Mouse (Mus musculus) liver, embryonic 14.5 days (tissue): ENCODE data around the gene St6galnac6. TPM values are rescaled to one million over a fixed set of nuclear protein-coding genes. Genes with fewer than 3 reads are reported as not detected.

Experiments
- ATAC-seq: fragments of 200-750 bp; cut with Nextera tagmentation; 2 replicates; pipeline ENCODE4 v1.8.0; 2017; ENCODE audit warnings: moderate number of reproducible peaks, mild to moderate bottlenecking, moderate library complexity; ENCODE audit not compliant: insufficient read depth
- DNase-seq, 3 experiments: peaks; one replicate each; pipeline ENCODE4 v3.0.0-alpha.2; 2012 to 2013; ENCODE audit warnings: low read depth in 3 of 3, low spot score in 3 of 3
- H3K27ac ChIP-seq: fragments of 300-500 bp; sonication (generic); 2 replicates; pipeline ENCODE4 v1.5.1; 2014; ENCODE audit warnings: moderate library complexity, mild to moderate bottlenecking, control low read depth, inconsistent platforms
- H3K27me3 ChIP-seq: fragments of 300-500 bp; sonication (generic); 2 replicates; pipeline ENCODE4 v1.6.1; 2014; ENCODE audit warnings: mild to moderate bottlenecking, low read length, moderate library complexity; ENCODE audit not compliant: control insufficient read depth, insufficient read depth
- H3K36me3 ChIP-seq: fragments of 300-500 bp; sonication (generic); replicated peaks from 2 replicates; pipeline ENCODE4 v1.6.1; 2014; ENCODE audit warnings: low read depth; ENCODE audit not compliant: control insufficient read depth, insufficient read depth
- H3K4me1 ChIP-seq, 2 experiments: fragments of 200-500 bp in 1 of 2; fragments of 300-500 bp in 1 of 2; sonication (generic) in 1 of 2; replicated peaks; 2 replicates each; pipeline ENCODE4 v1.6.1; 2012 to 2014; ENCODE audit warnings: antibody characterized with exemption in 1 of 2, inconsistent platforms in 1 of 2, low read length in 1 of 2; ENCODE audit not compliant: control insufficient read depth in 2 of 2, insufficient read depth in 2 of 2
- H3K4me2 ChIP-seq: fragments of 300-500 bp; sonication (generic); 2 replicates; pipeline ENCODE4 v1.6.1; 2014; ENCODE audit warnings: low read depth, mild to moderate bottlenecking, control low read depth, moderate library complexity
- H3K4me3 ChIP-seq, 2 experiments: fragments of 200-500 bp in 1 of 2; fragments of 300-500 bp in 1 of 2; sonication (generic) in 1 of 2; 2 replicates each; pipeline ENCODE4 v1.5.1; 2012 to 2014; ENCODE audit warnings: low read depth in 2 of 2, low read length in 2 of 2, mild to moderate bottlenecking in 2 of 2, control low read depth in 1 of 2, inconsistent platforms in 1 of 2, moderate library complexity in 1 of 2; ENCODE audit not compliant: insufficient read depth in 1 of 2
- H3K9ac ChIP-seq: fragments of 300-500 bp; sonication (generic); replicated peaks from 2 replicates; pipeline ENCODE4 v1.6.1; 2014; ENCODE audit warnings: mild to moderate bottlenecking, control low read depth, moderate library complexity
- H3K9me3 ChIP-seq: fragments of 300-500 bp; sonication (generic); 2 replicates; pipeline ENCODE4 v1.6.1; 2016; ENCODE audit warnings: low read length, mixed read lengths; ENCODE audit not compliant: control insufficient read depth
- CTCF ChIP-seq: IDR thresholded peaks from 2 replicates; pipeline ENCODE4 v1.5.1; 2016; ENCODE audit warnings: antibody characterized with exemption, low read depth, control low read depth
- EP300 ChIP-seq: IDR thresholded peaks from 2 replicates; pipeline ENCODE4 v1.6.1; 2016; ENCODE audit warnings: antibody characterized with exemption, low read depth
- WGBS: fragments of 180-500 bp; shearing (Covaris S2); extraction: QIAGEN DNeasy Blood & Tissue Kit; methylation state at CpG from one replicate; pipeline ENCODE4 v1.1.7; 2014; ENCODE audit not compliant: insufficient replicate concordance; 5-methylcytosine and 5-hydroxymethylcytosine counted together
- polyA plus RNA-seq, 2 experiments: library from polyadenylated mRNA; depleted of rRNA in 1 of 2; stranded (reverse) in 1 of 2; unstranded in 1 of 2; fragments of >200 nt; fragmentation: Nextera tagmentation in 1 of 2; extraction: Ambion mirVana in 1 of 2; gene quantifications; 2 replicates each; pipeline versions ENCODE4 v1.2.1 to v1.2.3; 2012 to 2014

The St6galnac6 gene
- polyA plus RNA-seq, 2 experiments, result 3.2 to 9.9 TPM

- Histone ChIP-seq H3K9ac (no peak within 1 kb of the TSS), H3K36me3 (no peaks in the 10 kb centered on the region), H3K9me3 (no peaks in the 10 kb centered on the region), H3K4me3 (peak within 1 kb of the TSS in 1 of 2 experiments; percentile 40; a peak in 2 of 4 replicates), H3K27me3 (peaks cover 7% of the 10 kb centered on the region), H3K27ac (no peak within 1 kb of the TSS), H3K4me1 (peaks cover 3 to 10% of the 10 kb centered on the region in 2 experiments; a peak in 3 of 4 replicates), H3K4me2 (peak within 1 kb of the TSS; percentile 67)
- DNase-seq (peak in 1 of 3 experiments; percentile 33), ATAC-seq (0 out of 2 replicates have a peak, but pooled peaks have one; percentile 19)
- no peak for TF ChIP-seq CTCF
- TF ChIP-seq EP300, result no peak
- WGBS, result 14% methylated on average over 28 of the region's 28 CpGs
These were observed 23.8 kb upstream of the St6galnac6 start, which contains the start of gene 9430097D07Rik for GRCm38 (mm10) chr2:32575586-32576160. Gene 9430097D07Rik (minus strand): TSS chr2:32575684.

- Histone ChIP-seq H3K9me3 (no peaks in the 10 kb centered on the region), H3K36me3 (no peaks in the 10 kb centered on the region), H3K4me1 (peaks cover 5 to 8% of the 10 kb centered on the region in 2 experiments), H3K9ac (no peak overlapping the region), H3K27ac (no peak overlapping the region), H3K4me3 (no peak overlapping the region), H3K4me2 (no peak overlapping the region), H3K27me3 (peaks cover 7% of the 10 kb centered on the region)
- DNase-seq, result no peak
- 71% methylated on average over 9 of the region's 9 CpGs for WGBS
- TF ChIP-seq CTCF (no peak), EP300 (no peak)
- no peak for ATAC-seq
These were observed 23.0 kb upstream of the St6galnac6 start for GRCm38 (mm10) chr2:32576532-32576931.

GRCm38 (mm10) chr2:32578146-32579046, 21.1 kb upstream of the St6galnac6 start:
- H3K27me3 ChIP-seq, result peaks cover 7% of the 10 kb centered on the region
- no peak overlapping the region for H3K9ac ChIP-seq
- peaks cover 9% of the 10 kb centered on the region in 2 experiments for H3K4me1 ChIP-seq
- ATAC-seq (no peak), DNase-seq (no peak)
- no peaks in the 10 kb centered on the region for H3K9me3 ChIP-seq
- no peaks in the 10 kb centered on the region for H3K36me3 ChIP-seq
- H3K4me2 ChIP-seq, result no peak overlapping the region
- H3K4me3 ChIP-seq, result no peak overlapping the region
- H3K27ac ChIP-seq, result no peak overlapping the region
- WGBS, result 39% methylated on average over 25 of the region's 30 CpGs
- TF ChIP-seq CTCF (no peak), EP300 (no peak)

GRCm38 (mm10) chr2:32581450-32582095, 17.9 kb upstream of the St6galnac6 start:
- 39% methylated on average over 19 of the region's 19 CpGs for WGBS
- H3K27me3 ChIP-seq, result peaks cover 7% of the 10 kb centered on the region; the same call in 1 of the 2 replicates
- H3K36me3 ChIP-seq, result no peaks in the 10 kb centered on the region
- no peak for TF ChIP-seq CTCF
- TF ChIP-seq EP300, result no peak
- DNase-seq, result peak in 1 of 3 experiments; percentile 33
- peaks cover 4 to 14% of the 10 kb centered on the region in 2 experiments; a peak in 3 of 4 replicates for H3K4me1 ChIP-seq
- H3K9ac ChIP-seq, result no peak overlapping the region
- no peaks in the 10 kb centered on the region for H3K9me3 ChIP-seq
- H3K27ac ChIP-seq, result no peak overlapping the region
- H3K4me3 ChIP-seq, result peak overlapping the region in 1 of 2 experiments; percentile 32; a peak in 1 of 4 replicates
- peak overlapping the region; percentile 34 for H3K4me2 ChIP-seq
- ATAC-seq, result peak; percentile 38; the same call in 1 of the 2 replicates
